Mouse (Mus musculus): ENCODE results near the gene Rasgrp1. TPM values are rescaled to one million over a fixed set of nuclear protein-coding genes. Genes with fewer than 3 reads are reported as not detected.

Rasgrp1 gene
- total RNA-seq, 2 experiments from 2014 or later = 2.7 to 3.2 TPM

GRCm38 (mm10) chr2:117249255-117250000, 93.4 kb downstream of the Rasgrp1 start, which contains the start of gene Fam98b:
Fam98b (plus strand) TSS chr2:117249739.
- peak; percentile 94 for DNase-seq

DNA sequence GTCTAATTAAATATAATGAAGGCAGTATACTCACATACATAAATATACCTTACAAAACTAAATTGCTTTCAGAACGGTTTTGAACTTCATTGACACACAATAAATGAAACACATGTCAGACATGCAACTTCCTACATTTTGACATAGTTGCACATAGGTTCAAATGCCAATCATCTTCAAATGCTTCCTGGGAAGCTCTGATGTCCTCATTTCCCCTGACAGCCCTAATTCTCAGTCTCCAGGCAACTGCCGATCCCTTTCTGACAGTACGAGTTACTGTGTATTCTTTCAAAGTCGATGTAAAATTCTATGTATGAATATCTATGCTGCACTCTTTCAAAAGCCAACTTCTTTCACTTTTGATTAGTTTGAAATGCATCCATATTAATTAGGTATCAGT, 100.8 kb downstream of the Rasgrp1 start:
- no peak for DNase-seq

DNA sequence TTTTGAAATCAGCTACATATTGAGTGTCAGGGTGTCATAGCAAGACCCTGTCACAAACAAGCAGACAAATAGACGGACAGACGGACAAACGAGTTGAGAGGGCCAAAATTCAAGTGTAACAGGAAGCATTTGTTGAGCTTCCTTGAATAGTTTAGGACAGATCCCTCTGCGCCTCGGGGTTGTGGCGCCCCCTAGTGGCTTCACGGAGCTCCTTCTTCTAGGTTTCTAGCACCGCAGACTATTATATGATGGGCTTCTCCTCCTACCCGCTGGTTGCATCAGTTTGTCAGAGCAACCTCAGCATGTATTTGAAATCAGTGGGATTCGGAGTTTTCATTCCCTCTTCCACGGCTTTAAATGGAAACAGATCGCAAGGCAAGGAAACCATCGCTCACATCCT, 111.5 kb downstream of the Rasgrp1 start:
- DNase-seq = peak; percentile 94

- DNase-seq = no peak
Measured at GRCm38 (mm10) chr2:117230261-117230660, 112.5 kb downstream of the Rasgrp1 start.

Other genes with a start within 250 kb of the Rasgrp1 start
- 10 to 100 TPM; 54.5 to 67.9 TPM for gene Spred1, start 221.6 kb downstream of the Rasgrp1 start, total RNA-seq (2021)
- gene Fam98b, start 93.3 kb downstream of the Rasgrp1 start, total RNA-seq (2021) = 10 to 100 TPM; 29.5 to 31.2 TPM